Mouse (Mus musculus) limb, embryonic 10.5 days (tissue): ENCODE measurements around the gene Sp6. TPM values are rescaled to one million over a fixed set of nuclear protein-coding genes. Genes with fewer than 3 reads are reported as not detected.

Experiments
- DNase-seq: peaks from one replicate; pipeline ENCODE4 v3.0.0-alpha.2; 2017; ENCODE audit warnings: low spot score
- H3K27ac ChIP-seq: fragments of 300-500 bp; sonication (generic); 2 replicates; pipeline ENCODE4 v1.5.1; 2016; ENCODE audit warnings: mild to moderate bottlenecking
- H3K27me3 ChIP-seq: fragments of 300-500 bp; sonication (generic); 2 replicates; pipeline ENCODE4 v1.6.1; 2016; ENCODE audit warnings: low read depth, mild to moderate bottlenecking; ENCODE audit not compliant: poor library complexity, severe bottlenecking
- H3K36me3 ChIP-seq: fragments of 300-500 bp; sonication (generic); 2 replicates; pipeline ENCODE4 v1.6.1; 2016; ENCODE audit warnings: mild to moderate bottlenecking, moderate library complexity
- H3K4me1 ChIP-seq: fragments of 300-500 bp; sonication (generic); 2 replicates; pipeline ENCODE4 v1.6.1; 2016
- H3K4me3 ChIP-seq: fragments of 300-500 bp; sonication (generic); 2 replicates; pipeline ENCODE4 v1.5.1; 2016; ENCODE audit warnings: mild to moderate bottlenecking, moderate library complexity
- H3K9me3 ChIP-seq: fragments of 300-500 bp; sonication (generic); replicated peaks from 2 replicates; pipeline ENCODE4 v1.6.1; 2016; ENCODE audit warnings: mild to moderate bottlenecking
- WGBS: fragments of 180-500 bp; shearing (Covaris S2); methylation state at CpG from one replicate; pipeline ENCODE4 v1.1.7; 2016; 5-methylcytosine and 5-hydroxymethylcytosine counted together
- polyA plus RNA-seq: library from polyadenylated mRNA; unstranded; fragments of >200 nt; fragmentation: Nextera tagmentation; extraction: Ambion mirVana; gene quantifications from 2 replicates; pipeline ENCODE4 v1.2.1, GENCODE M21; 2016

The Sp6 gene
- 9.2 and 11.8 TPM in 2 replicates for polyA plus RNA-seq

- H3K27me3 ChIP-seq = peaks cover 98% of the 10 kb centered on the region
- H3K27ac ChIP-seq = no peak within 1 kb of the TSS
- H3K4me1 ChIP-seq = peaks cover 41% of the 10 kb centered on the region
- no peaks in the 10 kb centered on the region for H3K36me3 ChIP-seq
- WGBS = 25% methylated on average over 8 of the region's 8 CpGs
- no peaks in the 10 kb centered on the region for H3K9me3 ChIP-seq
- DNase-seq = no peak
- no peak within 1 kb of the TSS for H3K4me3 ChIP-seq
Observed at GRCm38 (mm10) chr11:97013121-97013670, at the start of gene Sp6. Gene Sp6, plus strand, starts transcription at chr11:97013394.

DNA sequence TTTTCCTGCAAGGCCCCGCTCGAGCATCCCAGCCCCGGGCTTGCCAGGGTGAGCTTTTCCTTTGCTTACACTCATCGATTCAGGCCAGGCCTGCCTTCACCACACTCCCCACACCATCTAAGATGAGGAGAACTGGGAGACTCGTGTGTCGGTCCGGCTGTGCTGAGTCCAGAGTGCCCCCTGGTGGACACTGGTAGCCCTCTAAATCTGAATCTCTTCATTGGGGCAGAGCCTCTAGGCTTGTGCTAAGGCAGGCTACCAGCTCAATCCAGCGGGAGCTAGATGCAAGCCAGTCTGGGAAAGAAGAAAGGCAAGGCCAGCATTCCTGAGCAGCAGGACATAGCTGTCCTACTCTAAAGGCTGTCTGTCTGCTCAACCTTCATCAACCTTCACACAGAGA, 49.6 kb upstream of the Sp6 start:
- no peaks in the 10 kb centered on the region for H3K27me3 ChIP-seq
- H3K4me3 ChIP-seq = no peak overlapping the region
- H3K27ac ChIP-seq = no peak overlapping the region
- peaks cover 4% of the 10 kb centered on the region for H3K4me1 ChIP-seq
- DNase-seq = peak; percentile 88
- H3K9me3 ChIP-seq = no peaks in the 10 kb centered on the region
- WGBS = 26% methylated on average over 8 of the region's 8 CpGs
- peaks cover 50% of the 10 kb centered on the region for H3K36me3 ChIP-seq

- Histone ChIP-seq H3K9me3 (no peaks in the 10 kb centered on the region), H3K4me3 (no peak overlapping the region), H3K27ac (no peak overlapping the region), H3K27me3 (no peaks in the 10 kb centered on the region), H3K36me3 (peaks cover 24% of the 10 kb centered on the region), H3K4me1 (peaks cover 19% of the 10 kb centered on the region)
- 89% methylated on average over 3 of the region's 3 CpGs for WGBS
- DNase-seq = no peak
Observed at GRCm38 (mm10) chr11:96966172-96966571, 47.0 kb upstream of the Sp6 start.

DNA sequence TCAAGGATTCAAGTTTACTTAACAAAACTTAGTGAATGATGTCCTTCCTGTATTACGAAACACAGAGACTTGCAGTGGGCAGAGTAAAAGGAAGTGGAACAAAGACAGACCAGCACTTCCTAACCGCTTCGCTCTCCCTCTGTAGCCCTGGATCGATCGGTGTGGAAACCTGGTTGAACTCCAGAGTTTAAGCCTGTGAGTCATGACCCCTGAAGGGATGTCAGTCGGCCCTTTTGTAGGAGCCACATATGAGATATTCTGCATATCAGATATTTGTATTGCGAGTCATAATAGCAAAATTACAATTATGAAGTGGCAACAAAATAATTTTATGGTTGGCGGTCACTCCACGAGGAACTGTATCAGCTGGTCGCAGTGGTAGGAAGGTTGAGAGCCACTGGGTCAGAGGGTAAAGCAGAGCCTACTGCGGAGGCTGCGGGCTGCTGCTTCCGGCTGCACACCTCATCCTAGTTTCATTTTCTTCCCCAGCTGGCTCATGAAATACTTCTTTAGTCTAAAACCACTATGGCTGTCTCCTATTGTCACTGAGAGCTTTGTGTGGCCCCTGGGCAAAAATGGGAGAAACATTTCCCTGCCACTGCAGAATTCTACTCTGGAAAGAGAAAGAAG, 46.2 kb upstream of the Sp6 start:
- H3K36me3 ChIP-seq = peaks cover 15% of the 10 kb centered on the region
- H3K4me1 ChIP-seq = peaks cover 19% of the 10 kb centered on the region
- no peaks in the 10 kb centered on the region for H3K9me3 ChIP-seq
- no peak overlapping the region for H3K4me3 ChIP-seq
- H3K27ac ChIP-seq = no peak overlapping the region
- no peak for DNase-seq
- 93% methylated on average over 13 of the region's 13 CpGs for WGBS
- no peaks in the 10 kb centered on the region for H3K27me3 ChIP-seq

DNA sequence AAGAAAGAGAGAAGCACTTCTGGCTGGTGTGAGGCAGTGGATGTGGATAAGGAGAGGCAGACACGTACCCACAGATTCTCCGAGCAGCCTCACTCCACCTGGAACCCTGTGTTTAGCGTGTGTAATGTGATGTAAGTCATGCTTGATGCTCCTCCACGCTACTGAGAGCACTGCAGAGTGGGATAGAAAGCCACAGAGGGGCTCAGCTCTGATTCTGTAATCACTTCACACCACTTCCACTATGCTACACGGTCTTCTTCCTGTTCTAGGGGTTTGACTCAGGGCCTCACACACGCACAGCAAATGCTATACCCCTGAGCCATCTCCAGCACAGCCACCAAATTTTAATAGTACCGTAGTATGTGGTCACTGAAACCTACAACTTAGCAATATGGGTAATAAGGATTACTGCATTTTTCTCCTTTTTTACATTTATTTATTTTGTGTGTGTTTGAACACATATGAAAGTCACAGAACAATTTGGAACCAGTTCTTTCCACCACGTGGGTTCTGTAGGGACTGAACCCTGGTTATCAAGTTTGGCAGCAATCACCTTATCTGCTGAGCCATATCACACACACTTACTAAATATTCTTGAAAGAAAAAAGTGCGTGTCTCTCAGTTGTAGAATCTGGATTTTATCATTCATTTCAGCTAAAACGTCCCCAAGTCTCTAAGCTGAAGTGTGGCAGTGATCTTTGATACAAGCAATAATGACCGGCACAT, 45.5 kb upstream of the Sp6 start:
- WGBS = 86% methylated on average over 11 of the region's 11 CpGs
- peaks cover 24% of the 10 kb centered on the region for H3K4me1 ChIP-seq
- H3K27ac ChIP-seq = no peak overlapping the region

GRCm38 (mm10) chr11:96968476-96968875, 44.7 kb upstream of the Sp6 start:
- DNase-seq = no peak
- Histone ChIP-seq H3K36me3 (peaks cover 5% of the 10 kb centered on the region; the same call in 1 of the 2 replicates), H3K4me1 (peaks cover 24% of the 10 kb centered on the region), H3K27ac (no peak overlapping the region), H3K4me3 (no peak overlapping the region), H3K9me3 (no peaks in the 10 kb centered on the region), H3K27me3 (no peaks in the 10 kb centered on the region)
- WGBS = 69% methylated on average over 6 of the region's 6 CpGs

More for the DNA sequence above, 45.5 kb upstream of the Sp6 start:
- peaks cover 9% of the 10 kb centered on the region for H3K36me3 ChIP-seq
- H3K4me3 ChIP-seq = no peak overlapping the region
- no peaks in the 10 kb centered on the region for H3K9me3 ChIP-seq
- DNase-seq = no peak
- no peaks in the 10 kb centered on the region for H3K27me3 ChIP-seq

DNA sequence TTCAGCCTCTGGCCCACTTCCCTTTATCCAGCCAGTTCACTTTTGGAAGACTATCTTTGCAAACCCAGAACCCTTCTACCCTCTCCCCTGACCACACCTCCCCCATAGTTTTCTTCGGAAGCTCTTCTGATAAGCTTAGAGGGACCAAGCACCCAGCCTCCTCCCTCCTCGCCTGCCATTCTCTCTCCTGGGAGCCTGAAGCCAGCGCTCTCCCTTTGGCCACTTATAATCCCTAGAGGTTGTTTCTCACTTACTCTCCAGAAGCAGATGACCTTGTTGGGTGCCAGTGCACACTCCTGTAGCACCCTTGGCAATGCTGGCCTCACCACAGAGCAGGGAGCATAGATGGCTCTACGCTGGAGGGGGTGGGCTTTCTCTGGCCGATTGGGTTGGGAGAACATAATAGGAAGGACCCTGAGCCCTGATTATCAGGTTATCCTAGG, 43.9 kb upstream of the Sp6 start:
- H3K27me3 ChIP-seq = no peaks in the 10 kb centered on the region
- H3K9me3 ChIP-seq = no peaks in the 10 kb centered on the region
- DNase-seq = no peak
- WGBS = 76% methylated on average over 5 of the region's 5 CpGs
- H3K27ac ChIP-seq = no peak overlapping the region; the same call in 1 of the 2 replicates
- H3K36me3 ChIP-seq = peaks cover 5% of the 10 kb centered on the region; the same call in 1 of the 2 replicates
- no peak overlapping the region for H3K4me3 ChIP-seq
- H3K4me1 ChIP-seq = peaks cover 24% of the 10 kb centered on the region

DNA sequence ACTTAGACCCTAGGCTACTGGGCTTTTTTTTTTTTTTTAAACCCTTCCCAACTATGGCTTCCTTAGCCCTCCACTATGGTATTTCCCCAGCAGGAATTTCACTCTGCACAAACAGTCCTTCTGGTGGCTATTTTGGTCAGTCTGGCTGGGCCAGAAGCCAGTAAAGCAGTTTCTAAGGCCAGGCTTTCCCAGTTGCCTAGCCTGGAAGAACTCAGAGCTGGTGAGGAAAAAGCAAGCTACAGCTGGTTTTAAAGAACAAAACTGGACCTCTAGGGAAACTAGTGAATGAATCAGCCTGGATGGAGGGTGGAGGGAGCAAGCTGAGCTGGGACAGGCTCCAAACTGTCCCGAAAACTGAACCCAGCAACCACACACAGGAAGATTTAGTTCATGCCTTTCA, 43.4 kb upstream of the Sp6 start:
- WGBS = 85% methylated on average over 1 of the region's 1 CpGs
- Histone ChIP-seq H3K27me3 (no peaks in the 10 kb centered on the region), H3K9me3 (no peaks in the 10 kb centered on the region), H3K27ac (peak overlapping the region; percentile 42; the same call in 1 of the 2 replicates), H3K36me3 (peaks cover 5% of the 10 kb centered on the region; the same call in 1 of the 2 replicates), H3K4me3 (no peak overlapping the region), H3K4me1 (peaks cover 24% of the 10 kb centered on the region)
- no peak for DNase-seq

GRCm38 (mm10) chr11:96970341-96970740, 42.9 kb upstream of the Sp6 start:
- WGBS = 61% methylated on average over 3 of the region's 3 CpGs
- no peak overlapping the region for H3K4me3 ChIP-seq
- no peak for DNase-seq

DNA sequence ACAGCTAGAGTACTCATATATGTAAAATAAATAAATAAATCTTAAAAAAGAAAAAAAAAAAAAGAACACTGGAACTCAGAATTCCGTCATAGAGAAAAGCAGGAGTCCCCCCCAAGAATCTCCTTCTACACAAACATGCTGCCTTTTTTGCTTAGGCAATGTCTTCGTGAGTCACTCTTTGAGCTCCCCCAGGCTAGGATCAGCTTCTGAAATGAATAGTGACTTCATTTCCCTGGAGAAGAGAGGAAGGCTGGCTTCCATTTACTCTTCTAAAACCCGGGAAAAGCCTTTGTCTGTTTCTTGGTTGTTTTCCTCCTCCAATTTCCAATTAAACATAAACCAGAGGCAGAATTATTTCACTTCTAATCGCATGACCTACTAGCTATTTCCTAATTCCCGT, 40.3 kb upstream of the Sp6 start:
- H3K36me3 ChIP-seq = peaks cover 5% of the 10 kb centered on the region; the same call in 1 of the 2 replicates
- DNase-seq = no peak
- H3K4me1 ChIP-seq = peaks cover 35% of the 10 kb centered on the region
- H3K27me3 ChIP-seq = no peaks in the 10 kb centered on the region
- H3K27ac ChIP-seq = no peak overlapping the region
- no peak overlapping the region for H3K4me3 ChIP-seq
- no peaks in the 10 kb centered on the region for H3K9me3 ChIP-seq
- 88% methylated on average over 5 of the region's 5 CpGs for WGBS

More at GRCm38 (mm10) chr11:96970341-96970740, 42.9 kb upstream of the Sp6 start:
- no peak overlapping the region for H3K27ac ChIP-seq
- peaks cover 24% of the 10 kb centered on the region for H3K4me1 ChIP-seq
- H3K9me3 ChIP-seq = no peaks in the 10 kb centered on the region
- H3K27me3 ChIP-seq = no peaks in the 10 kb centered on the region
- peaks cover 5% of the 10 kb centered on the region; the same call in 1 of the 2 replicates for H3K36me3 ChIP-seq

DNA sequence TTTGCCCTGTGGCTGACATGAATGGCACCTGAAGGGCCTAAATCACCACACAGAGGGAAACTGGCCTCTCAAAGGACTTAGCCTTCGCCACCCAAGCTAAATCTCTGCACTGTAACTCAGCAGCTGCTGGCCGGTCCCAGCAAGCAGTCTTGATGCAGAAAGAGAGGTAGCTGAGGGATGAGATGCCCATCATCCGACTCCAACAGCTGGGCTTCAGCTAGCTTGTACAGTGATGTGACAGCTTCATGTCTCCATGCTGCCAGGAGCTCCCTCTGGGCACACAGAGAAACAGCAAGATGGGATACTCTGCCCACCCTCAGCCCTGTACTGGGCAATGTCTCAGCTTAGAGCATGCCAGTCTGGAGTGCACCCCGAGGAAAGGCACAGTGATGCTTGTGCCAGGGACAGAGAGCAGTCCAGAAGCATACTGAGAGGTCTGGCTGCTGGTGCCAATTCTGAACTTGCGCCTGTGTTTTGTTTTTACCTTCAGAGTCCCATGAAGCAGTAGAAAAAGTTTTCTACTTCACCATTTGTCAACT, 39.7 kb upstream of the Sp6 start:
- H3K36me3 ChIP-seq = peaks cover 5% of the 10 kb centered on the region; the same call in 1 of the 2 replicates
- 82% methylated on average over 5 of the region's 5 CpGs for WGBS
- H3K27me3 ChIP-seq = no peaks in the 10 kb centered on the region
- DNase-seq = no peak
- H3K4me3 ChIP-seq = no peak overlapping the region
- no peaks in the 10 kb centered on the region for H3K9me3 ChIP-seq
- H3K4me1 ChIP-seq = peaks cover 39% of the 10 kb centered on the region
- H3K27ac ChIP-seq = no peak overlapping the region

- DNase-seq = no peak
- Histone ChIP-seq H3K4me1 (peaks cover 33% of the 10 kb centered on the region), H3K36me3 (peaks cover 5% of the 10 kb centered on the region; the same call in 1 of the 2 replicates), H3K27ac (no peak overlapping the region), H3K9me3 (no peaks in the 10 kb centered on the region), H3K27me3 (no peaks in the 10 kb centered on the region), H3K4me3 (no peak overlapping the region)
- WGBS = 88% methylated on average over 5 of the region's 5 CpGs
Observed at GRCm38 (mm10) chr11:96974813-96975212, 38.4 kb upstream of the Sp6 start.
